Mouse (Mus musculus) thymus, adult 2 months (tissue): ENCODE data around the gene Gm44805. TPM values are rescaled to one million over a fixed set of nuclear protein-coding genes. Genes with fewer than 3 reads are reported as not detected.

Source experiments
- DNase-seq: peaks from one replicate; pipeline ENCODE4 v3.0.0; 2021
- H3K27ac ChIP-seq: fragments of 200-500 bp; 2 replicates; pipeline ENCODE4 v1.5.1; 2012; ENCODE audit warnings: low read length, control low read depth; ENCODE audit not compliant: control insufficient read depth, insufficient read depth
- H3K27me3 ChIP-seq: fragments of 200-500 bp; 2 replicates; pipeline ENCODE4 v1.6.1; 2012; ENCODE audit warnings: mild to moderate bottlenecking, low read length, moderate library complexity, mixed read lengths; ENCODE audit not compliant: control insufficient read depth, insufficient read depth
- H3K36me3 ChIP-seq: fragments of 200-500 bp; 2 replicates; pipeline ENCODE4 v1.6.1; 2012; ENCODE audit warnings: mild to moderate bottlenecking, low read length, moderate library complexity; ENCODE audit not compliant: control insufficient read depth, insufficient read depth
- H3K4me1 ChIP-seq: fragments of 200-500 bp; replicated peaks from 2 replicates; pipeline ENCODE4 v1.6.1; 2012; ENCODE audit warnings: low read length; ENCODE audit not compliant: control insufficient read depth, insufficient read depth
- H3K4me3 ChIP-seq: fragments of 200-500 bp; 2 replicates; pipeline ENCODE4 v1.5.1; 2012; ENCODE audit warnings: mild to moderate bottlenecking, low read length, control low read depth, moderate library complexity; ENCODE audit not compliant: control insufficient read depth, insufficient read depth
- CTCF ChIP-seq: fragments of 200-500 bp; IDR thresholded peaks from 2 replicates; pipeline ENCODE4 v1.5.1; 2012; ENCODE audit warnings: mild to moderate bottlenecking, control low read depth, low read length, moderate library complexity, borderline replicate concordance; ENCODE audit not compliant: control insufficient read depth, poor library complexity, insufficient read depth; ENCODE audit errors: extremely low read depth
- POLR2A ChIP-seq: fragments of 200-500 bp; IDR thresholded peaks from 2 replicates; pipeline ENCODE4 v1.6.1; 2012; ENCODE audit warnings: mild to moderate bottlenecking, low read length, control low read depth, moderate library complexity; ENCODE audit not compliant: control insufficient read depth, poor library complexity, insufficient read depth; ENCODE audit errors: extremely low read depth
- WGBS: fragments of 180-500 bp; shearing (Covaris S2); methylation state at CpG from one replicate; pipeline ENCODE4 v1.1.7; 2018; 5-methylcytosine and 5-hydroxymethylcytosine counted together
- polyA plus RNA-seq: library from polyadenylated mRNA; depleted of rRNA; stranded (reverse); fragments of >200 nt; gene quantifications from 2 replicates; pipeline ENCODE4 v1.2.3, GENCODE M21; 2012

Gm44805 gene
- polyA plus RNA-seq, 1 experiment: not detected

GRCm38 (mm10) chr7:19701069-19701761 is 20.0 kb upstream of the Gm44805 start:
- DNase-seq: peak; percentile 53
- 55% methylated on average over 22 of the region's 22 CpGs for WGBS
- Histone ChIP-seq H3K36me3 (no peaks in the 10 kb centered on the region), H3K27ac (peak overlapping the region; percentile 78), H3K27me3 (no peaks in the 10 kb centered on the region), H3K4me1 (peaks cover 31% of the 10 kb centered on the region), H3K4me3 (no peak overlapping the region)
- no peak for TF ChIP-seq POLR2A
- TF ChIP-seq CTCF: peak; percentile 67; the same call in 1 of the 2 replicates

GRCm38 (mm10) chr7:19700299-19701068 is 19.3 kb upstream of the Gm44805 start:
- WGBS: 60% methylated on average over 12 of the region's 12 CpGs
- DNase-seq: no peak
- H3K36me3 ChIP-seq: no peaks in the 10 kb centered on the region
- H3K4me1 ChIP-seq: peaks cover 31% of the 10 kb centered on the region
- TF ChIP-seq CTCF: no peak
- no peak for TF ChIP-seq POLR2A
- no peaks in the 10 kb centered on the region for H3K27me3 ChIP-seq
- no peak overlapping the region for H3K4me3 ChIP-seq
- H3K27ac ChIP-seq: peak overlapping the region; percentile 78

GRCm38 (mm10) chr7:19699827-19700148 is 18.6 kb upstream of the Gm44805 start:
- no peak for DNase-seq
- no peak for TF ChIP-seq CTCF
- no peak for TF ChIP-seq POLR2A
- H3K27me3 ChIP-seq: no peaks in the 10 kb centered on the region
- peak overlapping the region; percentile 78 for H3K27ac ChIP-seq
- WGBS: 48% methylated on average over 4 of the region's 4 CpGs
- no peaks in the 10 kb centered on the region for H3K36me3 ChIP-seq
- H3K4me3 ChIP-seq: no peak overlapping the region
- H3K4me1 ChIP-seq: peaks cover 31% of the 10 kb centered on the region

DNA sequence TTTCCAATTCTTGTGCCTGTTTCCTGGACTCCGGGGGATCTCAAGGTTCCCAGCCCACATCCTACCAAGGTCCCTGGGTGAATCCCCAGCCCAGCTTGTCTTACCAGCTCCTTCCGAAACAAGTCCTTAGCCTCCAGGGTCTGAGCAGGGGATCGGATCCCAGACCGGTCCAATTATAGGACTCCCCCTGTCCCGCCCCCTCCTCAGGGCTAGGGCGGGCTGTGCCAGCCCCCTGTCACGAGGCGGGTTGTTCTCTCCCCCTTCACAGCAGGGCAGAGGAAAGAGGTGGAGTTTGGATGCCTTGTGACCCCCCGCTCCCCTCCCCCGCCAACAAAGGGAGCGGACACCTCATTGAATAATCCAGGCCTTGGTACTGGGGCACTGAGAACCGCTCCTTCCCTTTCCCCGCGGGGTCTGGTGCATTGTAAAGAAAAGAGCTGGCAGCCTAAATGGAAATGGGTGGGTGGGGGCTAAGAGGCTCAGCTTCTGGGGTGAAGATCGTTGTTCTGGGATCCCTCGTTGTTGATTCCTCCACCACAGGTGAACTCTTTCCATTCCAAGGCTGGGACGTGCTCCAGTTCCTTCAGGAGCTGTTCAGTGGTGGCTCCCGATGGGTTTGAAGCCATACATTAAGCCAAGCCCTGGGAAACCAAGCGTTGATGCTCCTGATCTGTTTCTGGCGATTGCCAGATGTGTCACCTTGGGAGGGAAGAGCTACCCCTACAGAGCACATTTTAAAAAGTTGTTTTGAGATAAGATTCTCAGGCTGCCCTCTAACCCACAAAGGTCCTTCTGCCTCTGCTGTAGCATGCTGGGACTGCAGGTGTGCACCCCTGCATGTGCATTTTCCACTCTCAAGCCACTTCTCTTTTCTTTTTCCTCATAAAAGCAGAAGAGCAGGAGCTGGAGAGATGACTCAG is 17.9 kb upstream of the Gm44805 start, which contains the start of gene Apoe:
Gene Apoe, minus strand, starts transcription at position 282 of the 920 bp plus-strand sequence.
- no peaks in the 10 kb centered on the region for H3K36me3 ChIP-seq
- TF ChIP-seq POLR2A: 0 out of 2 replicates have a peak, but pooled peaks have one; percentile 20
- TF ChIP-seq CTCF: no peak
- H3K4me1 ChIP-seq: peaks cover 31% of the 10 kb centered on the region
- H3K27me3 ChIP-seq: no peaks in the 10 kb centered on the region
- WGBS: 7% methylated on average over 20 of the region's 20 CpGs
- DNase-seq: peak; percentile 30
- H3K27ac ChIP-seq: peak within 1 kb of the TSS; percentile 78
- peak within 1 kb of the TSS; percentile 11 for H3K4me3 ChIP-seq

- Histone ChIP-seq H3K4me3 (peak overlapping the region; percentile 11), H3K27me3 (no peaks in the 10 kb centered on the region), H3K36me3 (no peaks in the 10 kb centered on the region), H3K27ac (peak overlapping the region; percentile 33; the same call in 1 of the 2 replicates), H3K4me1 (peaks cover 31% of the 10 kb centered on the region)
- no peak for DNase-seq
- 23% methylated on average over 28 of the region's 28 CpGs for whole genome bisulfite sequencing
- TF ChIP-seq POLR2A: no peak
- TF ChIP-seq CTCF: peak; percentile 42; the same call in 1 of the 2 replicates
Measured at GRCm38 (mm10) chr7:19697949-19698906, 17.0 kb upstream of the Gm44805 start.
